Mouse (Mus musculus) limb, embryonic 15.5 days (tissue): ENCODE data around the gene Hoxa9. TPM values are rescaled to one million over a fixed set of nuclear protein-coding genes. Genes with fewer than 3 reads are reported as not detected.
A peak's percentile ranks its signal among the peaks of the same experiment; 100 is the strongest.

ENCODE experiments used
- ATAC-seq: fragments of 200-750 bp; cut with Nextera tagmentation; 2 replicates; pipeline ENCODE4 v1.8.0; 2017; ENCODE audit warnings: low read depth, moderate TSS enrichment; ENCODE audit not compliant: insufficient number of reproducible peaks, low FRiP score, low TSS enrichment
- H3K27ac ChIP-seq: fragments of 300-500 bp; sonication (generic); 2 replicates; pipeline ENCODE4 v1.5.1; 2015; ENCODE audit warnings: moderate library complexity, mild to moderate bottlenecking, inconsistent platforms
- H3K27me3 ChIP-seq: fragments of 300-500 bp; sonication (generic); 2 replicates; pipeline ENCODE4 v1.6.1; 2015; ENCODE audit warnings: inconsistent platforms
- H3K36me3 ChIP-seq: fragments of 300-500 bp; sonication (generic); 2 replicates; pipeline ENCODE4 v1.6.1; 2015; ENCODE audit warnings: inconsistent platforms
- H3K4me1 ChIP-seq: fragments of 300-500 bp; sonication (generic); 2 replicates; pipeline ENCODE4 v1.6.1; 2015; ENCODE audit warnings: inconsistent platforms
- H3K4me2 ChIP-seq: fragments of 300-500 bp; sonication (generic); 2 replicates; pipeline ENCODE4 v1.6.1; 2015; ENCODE audit warnings: mild to moderate bottlenecking, inconsistent platforms
- H3K4me3 ChIP-seq: fragments of 300-500 bp; sonication (generic); 2 replicates; pipeline ENCODE4 v1.5.1; 2015; ENCODE audit warnings: mild to moderate bottlenecking, inconsistent platforms
- H3K9ac ChIP-seq: fragments of 300-500 bp; sonication (generic); 2 replicates; pipeline ENCODE4 v1.6.1; 2015; ENCODE audit warnings: inconsistent platforms
- H3K9me3 ChIP-seq: fragments of 300-500 bp; sonication (generic); 2 replicates; pipeline ENCODE4 v1.6.1; 2016; ENCODE audit warnings: inconsistent platforms
- WGBS: fragments of 180-500 bp; shearing (Covaris S2); methylation state at CpG from one replicate; pipeline ENCODE4 v1.1.7; 2015; 5-methylcytosine and 5-hydroxymethylcytosine counted together
- polyA plus RNA-seq: library from polyadenylated mRNA; unstranded; fragments of >200 nt; fragmentation: Nextera tagmentation; extraction: Ambion mirVana; gene quantifications from 2 replicates; pipeline ENCODE4 v1.2.1, GENCODE M21; 2015

The Hoxa9 gene
- polyA plus RNA-seq, result 30.8 and 34.0 TPM in 2 replicates

- no peaks in the 10 kb centered on the region for H3K36me3 ChIP-seq
- WGBS, result under 1% methylated on average over 20 of the region's 36 CpGs
- no peaks in the 10 kb centered on the region for H3K27me3 ChIP-seq
- H3K4me3 ChIP-seq, result peak within 1 kb of the TSS; percentile 59
- H3K4me2 ChIP-seq, result peak within 1 kb of the TSS; percentile 67
- peak within 1 kb of the TSS; percentile 85 for H3K9ac ChIP-seq
- peak within 1 kb of the TSS; percentile 96 for H3K27ac ChIP-seq
- H3K4me1 ChIP-seq, result peaks cover 20% of the 10 kb centered on the region
- peak; percentile 42 for ATAC-seq
- H3K9me3 ChIP-seq, result no peaks in the 10 kb centered on the region
These were observed at the start of gene Hoxa9 for GRCm38 (mm10) chr6:52230516-52231165. Gene Hoxa9 (minus strand): TSS chr6:52231089.

- Histone ChIP-seq H3K4me2 (no peak overlapping the region), H3K9ac (no peak overlapping the region), H3K4me1 (peaks cover 16% of the 10 kb centered on the region), H3K36me3 (no peaks in the 10 kb centered on the region), H3K4me3 (no peak overlapping the region), H3K27me3 (peaks cover 64% of the 10 kb centered on the region), H3K27ac (no peak overlapping the region), H3K9me3 (no peaks in the 10 kb centered on the region)
- WGBS, result 14% methylated on average over 5 of the region's 5 CpGs
- no peak for ATAC-seq
These were observed 46.0 kb upstream of the Hoxa9 start for GRCm38 (mm10) chr6:52276920-52277319.

- H3K4me2 ChIP-seq, result no peak overlapping the region
- no peak for ATAC-seq
- H3K4me1 ChIP-seq, result peaks cover 15% of the 10 kb centered on the region
- no peaks in the 10 kb centered on the region for H3K36me3 ChIP-seq
- H3K4me3 ChIP-seq, result no peak overlapping the region
- no peak overlapping the region for H3K9ac ChIP-seq
- no peak overlapping the region for H3K27ac ChIP-seq
- WGBS, result 13% methylated on average over 6 of the region's 6 CpGs
- H3K9me3 ChIP-seq, result no peaks in the 10 kb centered on the region
- peaks cover 67% of the 10 kb centered on the region for H3K27me3 ChIP-seq
These were observed 45.5 kb upstream of the Hoxa9 start for GRCm38 (mm10) chr6:52276382-52276781.

- 30% methylated on average over 8 of the region's 8 CpGs for WGBS
- Histone ChIP-seq H3K4me1 (peaks cover 12% of the 10 kb centered on the region), H3K4me3 (no peak overlapping the region), H3K27ac (no peak overlapping the region), H3K36me3 (no peaks in the 10 kb centered on the region), H3K27me3 (peaks cover 68% of the 10 kb centered on the region), H3K9me3 (no peaks in the 10 kb centered on the region), H3K4me2 (no peak overlapping the region), H3K9ac (no peak overlapping the region)
- ATAC-seq, result no peak
These were observed 44.8 kb upstream of the Hoxa9 start for GRCm38 (mm10) chr6:52275563-52276280.

- Histone ChIP-seq H3K27me3 (peaks cover 78% of the 10 kb centered on the region), H3K27ac (no peak overlapping the region), H3K9ac (no peak overlapping the region), H3K36me3 (no peaks in the 10 kb centered on the region), H3K4me2 (peak overlapping the region; percentile 30; the same call in 1 of the 2 replicates), H3K9me3 (no peaks in the 10 kb centered on the region), H3K4me3 (no peak overlapping the region), H3K4me1 (peaks cover 17% of the 10 kb centered on the region)
- 29% methylated on average over 11 of the region's 11 CpGs for WGBS
- ATAC-seq, result no peak
These were observed 43.7 kb upstream of the Hoxa9 start for GRCm38 (mm10) chr6:52274576-52274975.

GRCm38 (mm10) chr6:52273656-52274280, 42.9 kb upstream of the Hoxa9 start:
- no peaks in the 10 kb centered on the region for H3K9me3 ChIP-seq
- H3K27me3 ChIP-seq, result peaks cover 83% of the 10 kb centered on the region
- no peak overlapping the region for H3K9ac ChIP-seq
- no peak for ATAC-seq
- no peaks in the 10 kb centered on the region for H3K36me3 ChIP-seq
- WGBS, result 33% methylated on average over 22 of the region's 22 CpGs
- H3K4me2 ChIP-seq, result peak overlapping the region; percentile 30
- peaks cover 17% of the 10 kb centered on the region for H3K4me1 ChIP-seq
- H3K4me3 ChIP-seq, result peak overlapping the region; percentile 16
- no peak overlapping the region for H3K27ac ChIP-seq

- no peaks in the 10 kb centered on the region for H3K36me3 ChIP-seq
- H3K27ac ChIP-seq, result no peak overlapping the region
- ATAC-seq, result no peak
- no peak overlapping the region for H3K4me3 ChIP-seq
- WGBS, result 31% methylated on average over 22 of the region's 22 CpGs
- H3K9ac ChIP-seq, result no peak overlapping the region
- peaks cover 17% of the 10 kb centered on the region for H3K4me1 ChIP-seq
- peaks cover 90% of the 10 kb centered on the region for H3K27me3 ChIP-seq
- H3K4me2 ChIP-seq, result peak overlapping the region; percentile 30; the same call in 1 of the 2 replicates
- H3K9me3 ChIP-seq, result no peaks in the 10 kb centered on the region
These were observed 42.1 kb upstream of the Hoxa9 start for GRCm38 (mm10) chr6:52272766-52273655.

GRCm38 (mm10) chr6:52270494-52271480, 39.9 kb upstream of the Hoxa9 start:
- peak overlapping the region; percentile 35 for H3K4me2 ChIP-seq
- ATAC-seq, result no peak

GRCm38 (mm10) chr6:52268756-52269155, 37.9 kb upstream of the Hoxa9 start:
- no peak overlapping the region for H3K4me2 ChIP-seq
- no peaks in the 10 kb centered on the region for H3K9me3 ChIP-seq
- WGBS, result 44% methylated on average over 3 of the region's 3 CpGs
- H3K27me3 ChIP-seq, result peaks cover 83% of the 10 kb centered on the region
- H3K27ac ChIP-seq, result no peak overlapping the region
- H3K36me3 ChIP-seq, result no peaks in the 10 kb centered on the region
- H3K9ac ChIP-seq, result no peak overlapping the region
- H3K4me1 ChIP-seq, result peaks cover 22% of the 10 kb centered on the region
- H3K4me3 ChIP-seq, result no peak overlapping the region
- ATAC-seq, result no peak

More at GRCm38 (mm10) chr6:52270494-52271480, 39.9 kb upstream of the Hoxa9 start:
- H3K9me3 ChIP-seq, result no peaks in the 10 kb centered on the region
- no peak overlapping the region for H3K4me3 ChIP-seq
- H3K27ac ChIP-seq, result no peak overlapping the region
- WGBS, result 11% methylated on average over 23 of the region's 23 CpGs
- H3K9ac ChIP-seq, result no peak overlapping the region
- H3K36me3 ChIP-seq, result no peaks in the 10 kb centered on the region
- H3K27me3 ChIP-seq, result peaks cover 81% of the 10 kb centered on the region
- peaks cover 21% of the 10 kb centered on the region for H3K4me1 ChIP-seq

GRCm38 (mm10) chr6:52268341-52268740, 37.5 kb upstream of the Hoxa9 start:
- H3K9ac ChIP-seq, result no peak overlapping the region
- peaks cover 82% of the 10 kb centered on the region for H3K27me3 ChIP-seq
- ATAC-seq, result no peak
- peaks cover 19% of the 10 kb centered on the region; the same call in 1 of the 2 replicates for H3K4me1 ChIP-seq
- H3K36me3 ChIP-seq, result no peaks in the 10 kb centered on the region
- H3K4me3 ChIP-seq, result no peak overlapping the region
- WGBS, result 38% methylated on average over 7 of the region's 7 CpGs
- no peak overlapping the region for H3K27ac ChIP-seq
- no peak overlapping the region for H3K4me2 ChIP-seq
- H3K9me3 ChIP-seq, result no peaks in the 10 kb centered on the region
